Mouse (Mus musculus) T-helper 2 cell (primary cell): ENCODE measurements around the gene Vps52.
"Not testable (repeated sequence)": the region's sequence is repeated elsewhere in the genome, so short reads cannot be mapped to it uniquely, and the experiment has no call there.

Source experiments
- in situ Hi-C: fragments of 300-600 bp; cut with MboI, MseI; formaldehyde crosslinking; loops from one replicate; pipeline ENCODE4 v1.15.1; 2025; ENCODE audit warnings: high pct_unique_total_duplicates

Vps52 gene

DNA sequence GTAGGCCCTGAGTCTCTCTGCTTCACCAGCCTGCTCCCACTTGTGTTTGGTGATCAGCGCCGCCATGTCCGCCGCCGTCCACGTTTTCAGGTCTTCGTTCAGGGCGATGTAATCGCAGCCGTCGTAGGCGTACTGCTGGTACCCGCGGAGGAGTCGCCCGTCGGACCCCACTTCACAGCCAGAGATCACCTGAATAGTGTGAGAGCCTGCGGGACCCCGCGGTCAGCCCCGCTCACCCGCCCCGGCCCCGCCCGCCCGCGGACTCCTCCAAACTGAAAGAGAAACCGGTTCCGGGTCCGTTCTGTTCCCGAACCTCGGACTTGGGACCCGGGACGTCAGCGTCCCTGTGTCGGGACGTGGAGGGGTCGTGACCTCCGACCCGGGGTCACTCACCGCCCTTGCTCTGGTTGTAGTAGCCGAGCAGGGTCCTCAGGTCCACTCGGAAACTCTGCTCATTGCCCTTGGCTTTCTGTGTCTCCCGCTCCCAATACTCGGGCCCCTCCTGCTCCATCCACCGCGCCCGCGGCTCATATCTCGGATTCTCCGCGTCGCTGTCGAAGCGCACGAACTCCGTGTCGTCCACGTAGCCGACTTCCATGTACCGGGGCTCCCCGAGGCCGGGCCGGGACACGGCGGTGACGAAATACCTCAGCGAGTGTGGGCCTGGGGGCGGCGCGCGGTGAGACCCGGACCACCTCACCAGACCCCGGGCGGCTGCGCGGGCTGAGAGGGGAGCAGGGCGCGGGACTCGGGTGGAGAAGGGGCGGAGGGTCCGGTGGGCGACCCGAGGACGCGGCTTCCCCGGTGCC lies 43.9 kb downstream of the Vps52 start:
- in situ Hi-C loops, result loop anchor here (25.0 kb wide), 1 partner anchor 1438 kb away; the partner anchor contains the start of gene H2-Q7

DNA sequence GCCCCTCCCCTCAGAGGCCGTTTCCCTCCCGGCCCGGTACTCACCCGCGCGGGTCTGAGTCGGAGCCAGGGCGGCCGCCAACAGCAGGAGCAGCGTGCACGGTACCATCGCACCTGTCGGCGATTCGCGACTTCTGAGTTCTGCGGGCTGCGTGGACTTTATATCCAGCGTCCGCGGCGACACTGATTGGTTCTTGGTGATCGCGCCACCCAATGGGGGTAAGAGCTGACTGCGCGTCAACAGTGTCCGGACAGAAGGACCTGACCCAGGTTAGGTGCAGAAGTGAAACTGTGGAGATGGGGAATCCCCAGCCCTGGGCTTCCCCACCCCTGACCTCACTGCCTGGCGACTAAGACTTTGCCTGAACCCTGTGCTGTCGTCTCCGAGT lies 44.5 kb downstream of the Vps52 start, which contains the start of gene H2-K1:
Gene H2-K1, minus strand, starts transcription at position 198 of the 388 bp plus-strand sequence.
- in situ Hi-C loops, result no loop called here

DNA sequence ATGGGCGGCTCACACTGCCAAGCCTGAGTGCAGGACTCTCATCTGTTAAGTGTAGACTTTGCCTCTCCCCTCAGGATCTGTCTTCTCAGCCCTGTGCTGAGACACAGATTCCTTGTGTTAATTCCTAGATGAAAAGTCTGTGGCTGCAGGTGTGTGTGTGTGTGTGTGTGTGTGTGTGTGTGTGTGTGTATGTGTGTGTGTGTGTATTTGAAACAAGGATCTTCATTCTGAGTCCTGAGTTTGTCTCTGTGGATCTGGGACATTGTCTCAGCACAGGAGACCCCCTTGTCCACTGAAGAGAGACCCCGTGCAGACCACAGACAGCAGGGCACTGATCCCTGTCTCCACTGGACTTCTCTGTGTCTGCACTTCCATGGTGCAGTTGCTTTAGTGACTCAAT lies 45.2 kb downstream of the Vps52 start:
- in situ Hi-C loops, result not testable (repeated sequence)

DNA sequence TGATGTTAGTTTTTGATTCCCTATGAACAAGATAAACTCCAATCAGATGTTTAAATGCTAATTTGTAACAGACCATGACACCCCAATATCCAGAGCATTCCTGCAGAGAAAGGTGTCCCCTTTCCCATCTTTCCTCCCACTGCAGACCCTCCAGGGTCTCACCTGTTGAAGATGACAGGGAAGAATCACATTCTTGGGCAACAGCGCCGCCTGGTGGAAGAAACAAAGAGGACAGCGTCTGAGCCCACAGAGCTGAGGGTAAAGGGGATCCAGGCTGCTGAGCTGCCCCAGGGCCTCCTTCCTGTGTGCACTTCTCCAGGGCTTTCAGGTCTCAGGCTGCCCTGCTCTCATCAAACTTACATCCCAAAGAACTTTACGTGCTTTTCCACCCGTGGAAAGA lies 47.8 kb downstream of the Vps52 start:
- in situ Hi-C loops, result no loop called here

DNA sequence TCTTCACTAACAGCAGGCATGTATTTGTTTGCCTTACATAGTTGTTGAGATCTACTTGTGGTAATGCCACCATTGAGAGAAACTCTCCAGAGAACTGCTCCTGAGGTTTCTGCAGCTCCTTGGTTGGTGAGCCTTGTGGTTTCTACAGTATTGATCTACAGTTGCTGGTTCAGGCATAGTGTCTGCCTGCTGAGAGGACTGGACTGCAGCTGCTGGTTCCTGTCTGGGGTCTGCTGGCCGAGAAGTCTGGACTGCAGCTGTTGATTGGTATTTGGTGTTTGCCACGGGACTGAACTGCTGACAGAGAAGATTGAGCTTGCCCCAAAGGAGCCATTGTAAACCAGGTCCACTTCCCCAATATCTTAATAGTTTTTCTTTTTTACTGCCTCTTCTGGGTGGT lies 51.0 kb downstream of the Vps52 start:
- in situ Hi-C loops, result no loop called here

DNA sequence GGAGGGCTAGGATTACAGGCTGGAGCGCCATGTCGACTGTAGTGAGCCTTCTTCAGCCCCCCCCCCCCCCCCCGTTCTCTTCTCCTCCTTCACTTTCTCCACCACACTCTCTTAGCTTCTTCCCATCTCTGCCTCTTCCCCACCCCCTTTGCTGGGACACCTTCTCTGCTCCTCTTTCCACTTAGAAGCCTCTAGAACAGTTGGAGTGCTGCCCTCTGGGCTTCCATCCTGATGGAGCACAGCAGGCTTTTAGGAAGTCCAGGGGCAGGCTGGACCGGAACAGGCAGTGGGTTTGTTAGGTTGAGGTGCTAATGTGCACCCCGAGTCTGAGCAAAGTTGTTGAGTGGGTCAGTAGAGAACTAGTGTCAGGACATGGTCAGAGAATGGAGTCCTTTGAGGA lies 54.5 kb downstream of the Vps52 start:
- in situ Hi-C loops, result no loop called here

DNA sequence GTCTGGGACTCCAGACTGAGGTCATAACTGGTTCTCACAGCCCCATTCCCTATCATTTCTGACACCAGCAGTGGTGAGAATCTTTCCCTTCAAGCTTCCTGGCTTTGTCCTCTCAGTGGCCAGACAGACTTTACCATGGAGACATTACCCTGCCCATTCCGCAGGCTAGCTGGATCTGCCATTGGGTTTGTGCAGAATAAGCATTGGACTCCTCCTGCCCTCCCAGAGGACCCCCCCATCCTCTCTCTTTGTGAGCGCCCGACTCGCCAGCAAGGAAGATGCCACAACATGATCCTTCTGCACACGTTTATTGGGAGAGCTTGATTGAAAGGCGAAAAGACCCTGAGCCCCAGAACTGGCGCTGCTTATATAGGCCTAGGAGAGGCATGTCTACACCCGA lies 57.8 kb downstream of the Vps52 start:
- in situ Hi-C loops, result no loop called here
